Mouse (Mus musculus) embryonic facial prominence, embryonic 14.5 days (tissue): ENCODE results near the gene Vps37b. TPM values are rescaled to one million over a fixed set of nuclear protein-coding genes. Genes with fewer than 3 reads are reported as not detected.
"Not testable (repeated sequence)": the region's sequence is repeated elsewhere in the genome, so short reads cannot be mapped to it uniquely, and the experiment has no call there.

Experiments used
- ATAC-seq: fragments of 200-750 bp; cut with Nextera tagmentation; 2 replicates; pipeline ENCODE4 v1.8.0; 2017; ENCODE audit warnings: low read depth, moderate number of reproducible peaks, moderate TSS enrichment
- DNase-seq: peaks from one replicate; pipeline ENCODE4 v3.0.0-alpha.2; 2015; ENCODE audit warnings: low spot score
- H3K27ac ChIP-seq: fragments of 300-500 bp; sonication (generic); replicated peaks from 2 replicates; pipeline ENCODE4 v1.5.1; 2014; ENCODE audit warnings: low read depth, mild to moderate bottlenecking, low read length, moderate library complexity
- H3K27me3 ChIP-seq: fragments of 300-500 bp; sonication (generic); replicated peaks from 2 replicates; pipeline ENCODE4 v1.6.1; 2014; ENCODE audit warnings: low read length; ENCODE audit not compliant: control insufficient read depth, insufficient read depth
- H3K36me3 ChIP-seq: fragments of 300-500 bp; sonication (generic); 2 replicates; pipeline ENCODE4 v1.6.1; 2014; ENCODE audit warnings: low read length, mixed read lengths; ENCODE audit not compliant: control insufficient read depth, insufficient read depth
- H3K4me1 ChIP-seq: fragments of 300-500 bp; sonication (generic); 2 replicates; pipeline ENCODE4 v1.6.1; 2014; ENCODE audit warnings: antibody characterized with exemption, low read length; ENCODE audit not compliant: control insufficient read depth, insufficient read depth
- H3K4me2 ChIP-seq: fragments of 300-500 bp; sonication (generic); 2 replicates; pipeline ENCODE4 v1.6.1; 2014; ENCODE audit warnings: low read depth, mild to moderate bottlenecking, low read length, moderate library complexity, mixed read lengths
- H3K4me3 ChIP-seq: fragments of 300-500 bp; sonication (generic); 2 replicates; pipeline ENCODE4 v1.5.1; 2014; ENCODE audit warnings: low read depth, mild to moderate bottlenecking, low read length
- H3K9ac ChIP-seq: fragments of 300-500 bp; sonication (generic); 2 replicates; pipeline ENCODE4 v1.6.1; 2014; ENCODE audit warnings: low read depth, mild to moderate bottlenecking, low read length, moderate library complexity, mixed read lengths
- H3K9me3 ChIP-seq: fragments of 300-500 bp; sonication (generic); 2 replicates; pipeline ENCODE4 v1.6.1; 2016; ENCODE audit warnings: low read length; ENCODE audit not compliant: control insufficient read depth
- WGBS: fragments of 180-500 bp; shearing (Covaris S2); extraction: QIAGEN DNeasy Blood & Tissue Kit; methylation state at CpG from one replicate; pipeline ENCODE4 v1.1.7; 2014; 5-methylcytosine and 5-hydroxymethylcytosine counted together
- polyA plus RNA-seq: library from polyadenylated mRNA; unstranded; fragments of >200 nt; fragmentation: Nextera tagmentation; extraction: Ambion mirVana; gene quantifications from 2 replicates; pipeline ENCODE4 v1.2.1, GENCODE M21; 2014

The Vps37b gene
- polyA plus RNA-seq, 1 experiment from 2014 or later: 31.7 TPM

DNA sequence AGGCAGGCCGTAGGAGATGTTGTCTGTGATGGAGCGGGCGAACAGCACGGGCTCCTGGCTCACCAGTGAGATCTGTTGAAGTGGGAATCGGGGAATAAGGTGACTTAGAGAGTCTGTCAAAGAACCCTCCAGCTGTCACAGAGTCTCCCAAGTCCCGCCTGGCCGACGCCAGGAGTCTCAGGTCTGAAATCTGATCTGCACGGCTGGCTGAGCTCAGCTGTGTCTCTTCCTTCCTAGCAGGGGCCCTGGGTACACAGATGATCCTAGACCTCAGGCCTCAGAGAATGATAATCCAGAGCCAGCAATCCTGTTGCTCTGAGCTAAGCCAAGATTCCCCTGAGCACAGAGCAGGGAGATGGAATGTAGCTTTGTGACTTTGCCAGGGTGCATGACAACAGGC, 41.6 kb upstream of the Vps37b start:
- no peak overlapping the region for H3K9ac ChIP-seq
- peak overlapping the region; percentile 48; the same call in 1 of the 2 replicates for H3K27ac ChIP-seq
- no peak overlapping the region for H3K4me2 ChIP-seq
- H3K4me3 ChIP-seq: no peak overlapping the region
- 30% methylated on average over 8 of the region's 9 CpGs for WGBS
- H3K9me3 ChIP-seq: no peaks in the 10 kb centered on the region
- peak; percentile 72 for ATAC-seq
- peak; percentile 80 for DNase-seq
- H3K27me3 ChIP-seq: no peaks in the 10 kb centered on the region
- peaks cover under 1% of the 10 kb centered on the region; the same call in 1 of the 2 replicates for H3K4me1 ChIP-seq
- no peaks in the 10 kb centered on the region for H3K36me3 ChIP-seq

DNA sequence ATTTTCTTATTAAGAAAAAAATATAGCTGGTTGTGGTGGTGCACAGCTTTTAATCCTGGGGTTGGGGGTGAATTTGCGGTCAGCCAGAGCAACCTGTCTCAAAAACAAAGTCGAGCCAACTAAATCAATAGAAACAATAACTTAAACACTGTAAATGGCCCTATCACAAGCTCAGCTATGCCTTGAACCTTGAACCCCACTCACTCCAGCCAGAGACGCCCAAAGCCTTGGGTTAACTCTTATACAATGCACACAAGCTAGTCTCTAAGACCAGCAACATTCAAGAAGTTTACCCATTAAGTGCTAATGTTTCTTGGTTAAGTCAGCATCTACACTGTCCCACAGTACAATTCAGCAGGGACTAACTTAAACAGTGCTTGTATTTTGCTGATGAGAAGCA, 37.6 kb upstream of the Vps37b start:
- Histone ChIP-seq H3K4me1 (no peaks in the 10 kb centered on the region), H3K4me3 (no peak overlapping the region), H3K27ac (no peak overlapping the region), H3K27me3 (no peaks in the 10 kb centered on the region), H3K9me3 (no peaks in the 10 kb centered on the region), H3K9ac (no peak overlapping the region), H3K4me2 (no peak overlapping the region), H3K36me3 (no peaks in the 10 kb centered on the region)
- WGBS: 79% methylated on average over 3 of the region's 3 CpGs
- no peak for DNase-seq
- ATAC-seq: no peak

DNA sequence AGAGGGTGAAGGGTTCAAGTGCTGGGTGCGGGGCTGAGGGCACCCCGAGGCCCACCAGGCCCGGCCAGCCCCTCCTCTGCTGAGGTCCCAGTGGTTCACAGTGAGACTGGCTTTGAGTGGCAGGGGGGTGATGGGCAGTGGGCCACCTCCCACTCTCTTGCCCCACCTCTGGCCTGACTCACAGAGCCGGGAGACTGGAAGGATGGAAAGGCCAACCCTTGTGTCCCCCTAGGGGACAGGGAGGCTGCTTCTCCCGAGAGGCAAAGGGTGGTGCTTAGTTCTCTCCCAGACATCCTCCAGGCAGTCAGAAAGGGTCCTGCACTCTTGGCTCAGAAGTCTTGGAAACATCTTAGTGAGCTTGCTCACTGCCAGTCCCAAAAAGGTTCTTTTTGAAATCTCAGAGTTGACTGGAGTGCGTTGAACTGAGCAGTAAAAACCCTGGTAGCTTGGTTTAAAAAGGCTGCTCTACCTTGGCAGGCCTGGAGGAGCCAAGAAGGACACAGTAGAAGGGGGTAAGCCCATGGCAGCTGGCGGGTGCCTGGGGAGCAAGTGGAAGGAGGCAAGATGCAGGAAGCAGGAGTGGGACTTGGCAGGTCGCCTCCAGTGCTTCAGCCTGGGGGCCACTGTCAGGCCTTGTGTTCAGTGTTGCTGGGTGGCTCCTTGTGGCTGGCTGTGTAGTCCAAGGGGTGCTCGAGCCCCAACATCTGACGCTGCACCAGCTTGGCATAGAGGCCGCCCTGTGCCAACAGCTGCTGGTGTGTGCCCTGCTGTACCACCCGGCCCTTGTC, 30.2 kb upstream of the Vps37b start:
- no peaks in the 10 kb centered on the region for H3K4me1 ChIP-seq
- 73% methylated on average over 12 of the region's 12 CpGs for WGBS
- no peak for ATAC-seq
- no peaks in the 10 kb centered on the region for H3K9me3 ChIP-seq
- H3K36me3 ChIP-seq: no peaks in the 10 kb centered on the region
- no peak overlapping the region for H3K27ac ChIP-seq
- H3K27me3 ChIP-seq: no peaks in the 10 kb centered on the region
- no peak overlapping the region for H3K4me2 ChIP-seq
- no peak overlapping the region for H3K9ac ChIP-seq
- no peak overlapping the region for H3K4me3 ChIP-seq
- DNase-seq: no peak

DNA sequence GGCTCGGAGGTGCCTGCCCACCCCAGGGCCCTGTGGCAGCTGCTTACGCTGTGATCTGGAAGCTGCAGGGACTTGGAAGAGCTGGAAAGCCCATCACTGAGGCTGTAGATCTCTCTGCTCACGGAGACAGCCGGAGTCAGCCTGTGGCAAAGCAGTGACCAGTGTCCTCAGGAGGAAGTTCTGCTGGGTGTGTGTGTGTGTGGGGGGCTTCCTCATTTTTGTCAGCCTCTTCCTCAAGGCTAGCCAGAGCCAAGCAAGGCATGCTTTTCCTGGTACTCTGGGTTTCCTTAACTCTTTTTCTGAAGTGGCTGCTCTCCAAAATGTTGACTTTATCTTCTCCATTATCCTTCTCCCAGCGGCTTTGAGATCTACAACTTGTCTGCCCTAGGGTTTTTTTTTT, 27.6 kb upstream of the Vps37b start:
- H3K27me3 ChIP-seq: no peaks in the 10 kb centered on the region
- no peak overlapping the region for H3K4me2 ChIP-seq
- no peak overlapping the region for H3K9ac ChIP-seq
- H3K27ac ChIP-seq: no peak overlapping the region
- H3K9me3 ChIP-seq: no peaks in the 10 kb centered on the region
- H3K36me3 ChIP-seq: no peaks in the 10 kb centered on the region
- ATAC-seq (no peak), DNase-seq (no peak)
- no peak overlapping the region for H3K4me3 ChIP-seq
- H3K4me1 ChIP-seq: no peaks in the 10 kb centered on the region
- WGBS: 64% methylated on average over 5 of the region's 5 CpGs

DNA sequence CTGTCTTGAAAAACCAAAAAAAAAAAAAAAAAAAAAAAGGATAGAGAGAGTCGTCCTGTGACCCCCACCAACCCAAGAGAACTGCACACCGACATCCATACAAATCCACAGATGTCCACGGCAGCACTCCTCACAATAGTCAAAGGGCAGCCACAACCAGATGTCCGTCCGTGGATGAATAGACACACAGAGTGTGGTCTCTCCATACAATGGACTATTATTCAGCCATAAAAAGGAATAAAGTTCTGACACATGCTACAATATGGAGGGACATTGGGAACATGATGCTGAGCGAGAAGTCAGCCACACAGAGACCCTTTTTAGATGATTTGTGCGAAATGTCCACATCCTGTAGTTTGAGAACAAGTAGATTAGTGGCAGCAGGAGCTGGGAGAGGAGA, 26.7 kb upstream of the Vps37b start:
- WGBS: 80% methylated on average over 7 of the region's 7 CpGs
- no peaks in the 10 kb centered on the region for H3K9me3 ChIP-seq
- DNase-seq (no peak), ATAC-seq (no peak)
- H3K27ac ChIP-seq: no peak overlapping the region
- no peaks in the 10 kb centered on the region for H3K27me3 ChIP-seq
- no peak overlapping the region for H3K9ac ChIP-seq
- no peaks in the 10 kb centered on the region for H3K4me1 ChIP-seq
- no peaks in the 10 kb centered on the region for H3K36me3 ChIP-seq
- H3K4me2 ChIP-seq: no peak overlapping the region
- H3K4me3 ChIP-seq: no peak overlapping the region

DNA sequence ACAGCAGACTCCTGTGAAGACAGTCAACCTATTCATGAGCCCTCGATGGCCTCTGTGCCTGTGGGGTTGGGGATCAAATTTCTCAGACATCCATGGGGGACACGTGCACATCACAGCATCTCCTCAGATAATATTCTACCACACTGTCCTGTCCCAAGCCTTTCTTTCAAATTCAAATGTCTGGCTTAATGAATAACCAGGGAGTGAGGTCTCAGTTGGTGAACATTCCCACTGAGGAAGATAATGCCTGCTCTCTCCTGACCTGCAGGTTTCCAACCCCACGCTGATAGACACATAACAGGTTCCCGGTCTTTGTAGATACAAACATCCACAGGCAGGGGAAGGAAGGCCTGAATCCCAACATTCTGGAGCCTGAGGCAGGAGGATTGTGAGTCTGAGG, 24.9 kb upstream of the Vps37b start:
- H3K36me3 ChIP-seq: no peaks in the 10 kb centered on the region
- H3K27me3 ChIP-seq: no peaks in the 10 kb centered on the region
- DNase-seq (no peak), ATAC-seq (no peak)
- 29% methylated on average over 4 of the region's 4 CpGs for WGBS
- no peaks in the 10 kb centered on the region for H3K9me3 ChIP-seq
- no peaks in the 10 kb centered on the region for H3K4me1 ChIP-seq
- no peak overlapping the region for H3K27ac ChIP-seq
- H3K9ac ChIP-seq: no peak overlapping the region
- no peak overlapping the region for H3K4me2 ChIP-seq
- H3K4me3 ChIP-seq: no peak overlapping the region

DNA sequence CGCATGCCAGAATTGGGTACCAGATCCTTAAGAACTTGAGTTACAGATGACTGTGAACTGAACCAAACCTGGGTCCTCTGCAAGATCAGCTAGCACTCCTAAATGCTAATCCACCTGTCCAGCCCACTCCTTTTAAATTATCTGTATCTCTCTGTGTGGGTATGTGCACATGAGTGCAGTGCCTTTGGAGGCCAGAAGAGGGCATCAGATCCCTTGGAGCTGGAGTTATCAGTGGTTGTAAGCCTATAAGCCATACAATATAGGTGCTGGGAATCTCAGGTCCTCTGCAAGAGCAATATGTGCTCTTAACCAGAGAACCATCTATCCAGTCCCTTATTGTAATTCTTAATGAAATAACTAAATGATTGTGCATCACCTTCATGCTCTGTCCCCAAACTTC, 24.1 kb upstream of the Vps37b start:
- H3K9me3 ChIP-seq: no peaks in the 10 kb centered on the region
- no peak overlapping the region for H3K4me3 ChIP-seq
- H3K9ac ChIP-seq: no peak overlapping the region
- no peaks in the 10 kb centered on the region for H3K27me3 ChIP-seq
- H3K4me1 ChIP-seq: no peaks in the 10 kb centered on the region
- no peaks in the 10 kb centered on the region for H3K36me3 ChIP-seq
- DNase-seq: no peak
- no peak overlapping the region for H3K4me2 ChIP-seq
- H3K27ac ChIP-seq: no peak overlapping the region
- no peak for ATAC-seq
- 100% methylated on average over 1 of the region's 1 CpGs for WGBS

DNA sequence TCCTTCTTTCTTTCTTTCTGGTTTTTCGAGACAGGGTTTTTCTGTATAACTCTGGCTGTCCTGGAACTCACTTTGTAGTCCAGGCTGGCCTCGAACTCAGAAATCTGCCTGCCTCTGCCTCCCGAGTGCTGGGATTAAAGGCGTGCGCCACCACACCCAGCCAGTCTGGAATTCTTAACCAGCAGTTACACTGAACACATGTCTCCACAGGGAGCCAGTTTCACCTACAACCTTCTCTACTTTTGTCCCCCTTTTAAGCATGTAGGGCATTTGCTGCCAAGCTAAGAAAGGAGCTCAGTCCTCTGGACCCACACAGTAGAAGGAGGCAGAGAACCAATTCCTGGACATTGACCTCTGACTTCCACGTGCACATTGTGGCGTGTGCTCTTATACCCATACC, 20.6 kb upstream of the Vps37b start:
- H3K4me2 ChIP-seq, H3K27ac ChIP-seq, H3K4me1 ChIP-seq, H3K9ac ChIP-seq, H3K27me3 ChIP-seq, H3K36me3 ChIP-seq, H3K9me3 ChIP-seq, H3K4me3 ChIP-seq, DNase-seq, ATAC-seq: not testable (repeated sequence)
- WGBS: 94% methylated on average over 7 of the region's 7 CpGs

DNA sequence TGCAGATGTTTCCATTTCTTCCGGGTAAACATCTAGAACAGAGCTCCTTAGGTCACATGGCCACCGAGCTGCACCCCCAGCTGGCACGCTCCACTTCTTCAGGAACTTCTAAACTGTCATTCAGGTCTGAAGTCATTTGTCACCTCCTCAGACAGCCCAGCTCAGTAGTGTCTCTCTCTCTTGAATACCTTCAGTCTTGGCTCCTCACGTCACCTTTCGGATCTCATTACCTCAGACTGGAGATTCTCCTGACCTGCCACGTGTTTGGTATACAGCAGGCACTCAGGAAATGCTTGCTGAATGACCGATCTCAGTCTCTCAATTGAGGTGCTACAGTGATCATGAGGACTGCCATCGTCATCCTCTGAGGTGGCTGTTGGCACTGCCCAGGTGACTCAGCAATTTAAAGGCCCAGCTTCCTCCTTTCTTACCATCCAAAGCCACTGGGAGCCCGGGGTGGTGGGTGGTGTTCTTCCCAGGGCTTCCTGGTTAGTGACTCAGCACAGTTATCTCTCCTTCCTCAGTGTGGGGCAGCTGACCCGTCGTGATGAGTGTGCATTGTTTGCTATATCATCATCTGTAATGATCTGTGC, 19.9 kb upstream of the Vps37b start:
- Histone ChIP-seq H3K4me3 (no peak overlapping the region), H3K9me3 (no peaks in the 10 kb centered on the region), H3K9ac (no peak overlapping the region), H3K36me3 (no peaks in the 10 kb centered on the region), H3K27ac (no peak overlapping the region), H3K27me3 (no peaks in the 10 kb centered on the region), H3K4me2 (no peak overlapping the region), H3K4me1 (peaks cover 10% of the 10 kb centered on the region)
- DNase-seq (no peak), ATAC-seq (no peak)
- 74% methylated on average over 11 of the region's 11 CpGs for WGBS
